ENCODE assay signal across 7 mouse cellular contexts in the genomic region with DNA sequence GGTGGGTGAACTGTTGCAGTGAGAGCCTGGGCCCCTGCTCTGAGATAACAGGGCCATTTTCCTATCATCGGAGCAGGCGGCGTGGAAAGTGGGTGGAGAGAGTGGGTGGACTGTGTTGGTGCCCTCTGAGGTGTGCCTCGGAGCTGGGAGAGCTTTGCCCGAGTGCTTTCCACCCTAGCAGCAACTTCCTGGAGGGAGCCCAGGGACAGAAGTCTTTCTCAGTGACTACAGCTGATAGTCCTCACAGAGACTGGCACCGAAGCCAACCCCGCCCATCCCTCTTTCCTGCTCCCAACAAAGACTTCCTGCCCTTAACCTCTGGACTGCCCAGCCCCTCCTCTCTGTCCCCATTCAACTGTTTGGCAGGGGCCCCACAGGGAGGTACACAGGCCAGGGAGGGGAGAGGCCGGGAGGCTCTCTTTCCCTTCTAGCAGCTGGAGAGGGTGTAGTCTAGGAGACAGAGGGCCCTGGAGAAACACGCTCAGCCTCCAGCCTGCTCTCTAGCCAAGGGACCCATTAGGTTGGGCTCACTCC. TPM values are rescaled to one million over a fixed set of nuclear protein-coding genes. Genes with fewer than 3 reads are reported as not detected.
A peak's percentile ranks its signal among the peaks of the same experiment; 100 is the strongest.
DNase-seq lines count a peak whose midpoint lies in the region; ATAC-seq lines count a peak whose summit lies in the region.

No protein-coding gene starts in this region.

- 14% methylated on average over 9 of the region's 9 CpGs for WGBS in embryonic facial prominence, embryonic 10.5 days
- WGBS in limb, embryonic 12.5 days, result 29% methylated on average over 9 of the region's 9 CpGs
- 6% methylated on average over 9 of the region's 9 CpGs for WGBS in midbrain, embryonic 14.5 days

- H3K4me3 ChIP-seq in embryonic facial prominence, embryonic 10.5 days, result peak overlapping the region; percentile 32
- no peak overlapping the region for H3K4me3 ChIP-seq in limb, embryonic 12.5 days (replicated peaks)
- H3K4me3 ChIP-seq in midbrain, embryonic 14.5 days (replicated peaks; ENCODE audit: low read depth, low read length), result no peak overlapping the region

- peak overlapping the region; percentile 73 for H3K27ac ChIP-seq in embryonic facial prominence, embryonic 10.5 days (replicated peaks)
- peak overlapping the region; percentile 62 for H3K27ac ChIP-seq in limb, embryonic 12.5 days
- peak overlapping the region; percentile 63 for H3K27ac ChIP-seq in midbrain, embryonic 14.5 days (replicated peaks; ENCODE audit: low read depth, low read length)

- ATAC-seq in limb, embryonic 12.5 days (ENCODE audit: insufficient number of reproducible peaks, insufficient read depth, low FRiP score, low TSS enrichment, low read depth), result no peak
- peak; percentile 74; the same call in 1 of the 2 replicates for ATAC-seq in midbrain, embryonic 14.5 days (ENCODE audit: low FRiP score, low TSS enrichment)

- peak overlapping the region; percentile 24 for H3K9ac ChIP-seq in limb, embryonic 12.5 days (replicated peaks)
- H3K9ac ChIP-seq in midbrain, embryonic 14.5 days (replicated peaks; ENCODE audit: low read length), result 0 out of 2 replicates have a peak overlapping the region, but pooled peaks have one; percentile 0

- peaks cover 89% of the 10 kb centered on the region for H3K4me1 ChIP-seq in embryonic facial prominence, embryonic 10.5 days
- H3K4me1 ChIP-seq in limb, embryonic 12.5 days (replicated peaks), result peaks cover 49% of the 10 kb centered on the region
- H3K4me1 ChIP-seq in midbrain, embryonic 14.5 days (ENCODE audit: control insufficient read depth, insufficient read depth, low read length), result peaks cover 45% of the 10 kb centered on the region

- H3K4me2 ChIP-seq in limb, embryonic 12.5 days, result peak overlapping the region; percentile 28
- 0 out of 2 replicates have a peak overlapping the region, but pooled peaks have one; percentile 8 for H3K4me2 ChIP-seq in midbrain, embryonic 14.5 days (ENCODE audit: low read length)

- peak; percentile 93 for DNase-seq in adrenal gland, adult 8-10 months
- DNase-seq in embryonic facial prominence, embryonic 10.5 days (ENCODE audit: low spot score), result peak; percentile 64
- DNase-seq in heart, adult 18-20 months, result peak; percentile 94 to 98
- DNase-seq in kidney, adult 11 months, result peak; percentile 96
- peak; percentile 74 for DNase-seq in midbrain, embryonic 14.5 days
- peak; percentile 53 to 64 for DNase-seq in spleen, postnatal 10 days (ENCODE audit: low spot score in 2 of 2)

- peaks cover 15% of the 10 kb centered on the region for H3K36me3 ChIP-seq in embryonic facial prominence, embryonic 10.5 days (replicated peaks)
- peaks cover 14% of the 10 kb centered on the region; the same call in 1 of the 2 replicates for H3K36me3 ChIP-seq in limb, embryonic 12.5 days
- 0 out of 2 replicates have a peak, but pooled peaks cover 7% of the 10 kb centered on the region for H3K36me3 ChIP-seq in midbrain, embryonic 14.5 days (ENCODE audit: control insufficient read depth, insufficient read depth, low read length)

- no peaks in the 10 kb centered on the region for H3K9me3 ChIP-seq in embryonic facial prominence, embryonic 10.5 days
- no peaks in the 10 kb centered on the region for H3K9me3 ChIP-seq in limb, embryonic 12.5 days
- no peaks in the 10 kb centered on the region for H3K9me3 ChIP-seq in midbrain, embryonic 14.5 days (ENCODE audit: control insufficient read depth, low read length)

- no peaks in the 10 kb centered on the region; the same call in 1 of the 2 replicates for H3K27me3 ChIP-seq in embryonic facial prominence, embryonic 10.5 days (replicated peaks; ENCODE audit: low read depth, poor library complexity, severe bottlenecking)
- no peaks in the 10 kb centered on the region for H3K27me3 ChIP-seq in limb, embryonic 12.5 days
- H3K27me3 ChIP-seq in midbrain, embryonic 14.5 days (ENCODE audit: control insufficient read depth, insufficient read depth, low read length), result no peaks in the 10 kb centered on the region

RNA-seq across cellular contexts. Expression of gene Tmem94, which starts 13.9 kb away (rescaled TPM):
- total RNA-seq in adrenal gland, adult 8-10 months (2022), result 100 to 1,000 TPM in 2 of 4 experiments, 10 to 100 TPM in 2; 83.2 to 102 (median 95.5) TPM
- 34.6 and 38.9 TPM in 2 replicates for polyA plus RNA-seq in embryonic facial prominence, embryonic 10.5 days (2016; fragmentation: Nextera tagmentation; extraction: Ambion mirVana)
- total RNA-seq in heart, adult 18-20 months (2021), result 100 to 1,000 TPM in 1 of 2 experiments, 10 to 100 TPM in 1; 96.6 to 104 TPM
- polyA plus RNA-seq in limb, embryonic 12.5 days (2016; fragmentation: Nextera tagmentation; extraction: Ambion mirVana), result 26.5 and 31.9 TPM in 2 replicates
- polyA plus RNA-seq in midbrain, embryonic 14.5 days (2014; fragmentation: Nextera tagmentation; extraction: Ambion mirVana), result 15.2 and 20.9 TPM in 2 replicates

RNA-seq across cellular contexts. Expression of gene Caskin2, which starts 34.3 kb away (rescaled TPM):
- 10 to 100 TPM; 60.6 to 97.3 (median 78.2) TPM for total RNA-seq in adrenal gland, adult 8-10 months (2022)
- 20.3 and 20.4 TPM in 2 replicates for polyA plus RNA-seq in embryonic facial prominence, embryonic 10.5 days (2016; fragmentation: Nextera tagmentation; extraction: Ambion mirVana)
- total RNA-seq in heart, adult 18-20 months (2021), result 10 to 100 TPM; 39.2 to 42.9 TPM
- polyA plus RNA-seq in limb, embryonic 12.5 days (2016; fragmentation: Nextera tagmentation; extraction: Ambion mirVana), result 14.9 and 16.2 TPM in 2 replicates
- polyA plus RNA-seq in midbrain, embryonic 14.5 days (2014; fragmentation: Nextera tagmentation; extraction: Ambion mirVana), result 8.4 and 9.8 TPM in 2 replicates

RNA-seq across cellular contexts. Expression of gene Tsen54, which starts 35.4 kb away (rescaled TPM):
- 10 to 100 TPM; 20.0 to 32.2 (median 25.4) TPM for total RNA-seq in adrenal gland, adult 8-10 months (2022)
- 40.3 and 40.6 TPM in 2 replicates for polyA plus RNA-seq in embryonic facial prominence, embryonic 10.5 days (2016; fragmentation: Nextera tagmentation; extraction: Ambion mirVana)
- 1 to 10 TPM; 7.1 to 8.5 TPM for total RNA-seq in heart, adult 18-20 months (2021)
- polyA plus RNA-seq in limb, embryonic 12.5 days (2016; fragmentation: Nextera tagmentation; extraction: Ambion mirVana), result 33.2 and 36.1 TPM in 2 replicates
- polyA plus RNA-seq in midbrain, embryonic 14.5 days (2014; fragmentation: Nextera tagmentation; extraction: Ambion mirVana), result 17.2 and 20.5 TPM in 2 replicates

RNA-seq across cellular contexts. Expression of gene Llgl2, which starts 44.7 kb away (rescaled TPM):
- 10 to 100 TPM; 10.5 to 13.4 (median 11.5) TPM for total RNA-seq in adrenal gland, adult 8-10 months (2022)
- polyA plus RNA-seq in embryonic facial prominence, embryonic 10.5 days (2016; fragmentation: Nextera tagmentation; extraction: Ambion mirVana), result 15.3 and 15.5 TPM in 2 replicates
- 10 to 100 TPM; 17.5 to 18.2 TPM for total RNA-seq in heart, adult 18-20 months (2021)
- 5.2 and 6.3 TPM in 2 replicates for polyA plus RNA-seq in limb, embryonic 12.5 days (2016; fragmentation: Nextera tagmentation; extraction: Ambion mirVana)
- polyA plus RNA-seq in midbrain, embryonic 14.5 days (2014; fragmentation: Nextera tagmentation; extraction: Ambion mirVana), result 0.55 and 0.63 TPM in 2 replicates
